Mouse (Mus musculus): Measurements from ENCODE around the gene Uspl1. TPM values are rescaled to one million over a fixed set of nuclear protein-coding genes. Genes with fewer than 3 reads are reported as not detected.
A peak's percentile ranks its signal among the peaks of the same experiment; 100 is the strongest.

The Uspl1 gene
- total RNA-seq, 2 experiments from 2014 or later: 35.5 to 39.5 TPM

- DNase-seq: no peak
Measured at GRCm38 (mm10) chr5:149168816-149169215, 15.3 kb upstream of the Uspl1 start.

- no peak for DNase-seq
Measured at GRCm38 (mm10) chr5:149170841-149171588, 13.1 kb upstream of the Uspl1 start.

GRCm38 (mm10) chr5:149172246-149172645, 11.9 kb upstream of the Uspl1 start:
- DNase-seq: no peak

- no peak for DNase-seq
Measured at GRCm38 (mm10) chr5:149174527-149174926, 9.6 kb upstream of the Uspl1 start.

GRCm38 (mm10) chr5:149175736-149176135, 8.4 kb upstream of the Uspl1 start:
- DNase-seq: no peak

GRCm38 (mm10) chr5:149178095-149178494, 6.1 kb upstream of the Uspl1 start:
- DNase-seq: no peak

- no peak for DNase-seq
Measured at GRCm38 (mm10) chr5:149179826-149180225, 4.3 kb upstream of the Uspl1 start.

- DNase-seq: no peak
Measured at GRCm38 (mm10) chr5:149182186-149182870, 1.8 kb upstream of the Uspl1 start.

GRCm38 (mm10) chr5:149183122-149183521, 1.0 kb upstream of the Uspl1 start:
- DNase-seq: no peak

GRCm38 (mm10) chr5:149183721-149184103, 438 bp upstream of the Uspl1 start:
- no peak for DNase-seq

GRCm38 (mm10) chr5:149184844-149185186, 665 bp downstream of the Uspl1 start:
- peak in 1 of 2 experiments; percentile 44 for DNase-seq

- no peak for DNase-seq
Measured at GRCm38 (mm10) chr5:149185806-149186205, 1.7 kb downstream of the Uspl1 start.

GRCm38 (mm10) chr5:149190160-149190559, 6.0 kb downstream of the Uspl1 start:
- DNase-seq: no peak

GRCm38 (mm10) chr5:149196611-149197010, 12.5 kb downstream of the Uspl1 start:
- DNase-seq: no peak

GRCm38 (mm10) chr5:149198782-149199181, 14.6 kb downstream of the Uspl1 start:
- DNase-seq: no peak

GRCm38 (mm10) chr5:149202941-149203340, 18.8 kb downstream of the Uspl1 start:
- no peak for DNase-seq

GRCm38 (mm10) chr5:149203796-149204375, 19.7 kb downstream of the Uspl1 start:
- no peak for DNase-seq

GRCm38 (mm10) chr5:149204822-149205221, 20.7 kb downstream of the Uspl1 start:
- DNase-seq: no peak

GRCm38 (mm10) chr5:149205265-149205664, 21.1 kb downstream of the Uspl1 start:
- no peak for DNase-seq

- DNase-seq: no peak
Measured at GRCm38 (mm10) chr5:149206286-149206685, 22.1 kb downstream of the Uspl1 start.

- no peak for DNase-seq
Measured at GRCm38 (mm10) chr5:149207661-149208060, 23.5 kb downstream of the Uspl1 start.

- DNase-seq: no peak
Measured at GRCm38 (mm10) chr5:149208776-149209175, 24.6 kb downstream of the Uspl1 start.

- DNase-seq: no peak
Measured at GRCm38 (mm10) chr5:149209328-149209727, 25.2 kb downstream of the Uspl1 start.

GRCm38 (mm10) chr5:149211041-149211440, 26.9 kb downstream of the Uspl1 start:
- DNase-seq: no peak

All from layer of hippocampus, postnatal 36 days (tissue).